Mouse (Mus musculus) G1E (cell line): ENCODE measurements around the gene Stra6l. TPM values are rescaled to one million over a fixed set of nuclear protein-coding genes. Genes with fewer than 3 reads are reported as not detected.

Experiments
- ATAC-seq: 2 replicates; pipeline ENCODE4 v1.8.0; 2016; ENCODE audit warnings: mild to moderate bottlenecking; ENCODE audit not compliant: insufficient number of reproducible peaks, poor library complexity, low FRiP score, severe bottlenecking; ENCODE audit errors: extremely low read depth
- DNase-seq: peaks from one replicate; pipeline ENCODE4 v3.0.0; 2012; ENCODE audit warnings: low spot score
- H3K27me3 ChIP-seq: 2 replicates; pipeline ENCODE4 v1.6.1; 2012; ENCODE audit warnings: mild to moderate bottlenecking, low read length, inconsistent platforms; ENCODE audit not compliant: insufficient read depth
- H3K36me3 ChIP-seq: replicated peaks from 2 replicates; pipeline ENCODE3; 2012; ENCODE audit warnings: mild to moderate bottlenecking, inconsistent platforms
- H3K4me1 ChIP-seq: 2 replicates; pipeline ENCODE4 v1.6.1; 2012; ENCODE audit warnings: low read depth, low read length, inconsistent platforms, mixed read lengths; ENCODE audit not compliant: insufficient read depth
- H3K4me3 ChIP-seq: 2 replicates; pipeline ENCODE4 v1.5.1; 2012; ENCODE audit warnings: low read depth, mild to moderate bottlenecking, inconsistent platforms, low read length, moderate library complexity, mixed read lengths
- H3K9me3 ChIP-seq: replicated peaks from 2 replicates; pipeline ENCODE4 v1.6.1; 2012; ENCODE audit warnings: inconsistent platforms
- CTCF ChIP-seq: IDR thresholded peaks from 2 replicates; pipeline ENCODE4 v1.5.1; 2012; ENCODE audit warnings: low read depth, low read length, inconsistent platforms, mixed read lengths
- GATA1 ChIP-seq: IDR thresholded peaks from 2 replicates; pipeline ENCODE4 v1.6.1; 2012; ENCODE audit warnings: borderline replicate concordance, low read length, inconsistent platforms, mixed read lengths
- GATA2 ChIP-seq: IDR thresholded peaks from 2 replicates; pipeline ENCODE4 v1.6.1; 2012; ENCODE audit warnings: low read depth, low read length, inconsistent platforms, borderline replicate concordance
- POLR2AphosphoS5 ChIP-seq: IDR thresholded peaks from 2 replicates; pipeline ENCODE4 v1.6.1; 2012; ENCODE audit warnings: low read depth, low read length, inconsistent platforms; ENCODE audit not compliant: insufficient replicate concordance
- TAL1 ChIP-seq: conservative IDR thresholded peaks from 2 replicates; pipeline ENCODE4 v1.6.1; 2012; ENCODE audit warnings: low read depth, low read length, inconsistent platforms, mixed read lengths
- polyA plus RNA-seq: library from polyadenylated mRNA; stranded (reverse); fragments of >175 nt; gene quantifications from 2 replicates; pipeline ENCODE4 v1.2.3, GENCODE M21; 2012
- total RNA-seq, 2 experiments: library from RNA; stranded (forward) in 1 of 2; stranded (reverse) in 1 of 2; fragments of 200-1000 nt in 1 of 2; fragments of >200 nt in 1 of 2; fragmentation: Nextera tagmentation in 1 of 2; gene quantifications; 2 replicates each; pipeline ENCODE4 v1.2.3; 2014 to 2017

The Stra6l gene
- total and polyA plus RNA-seq, 3 experiments, result 0.33 TPM; not detected in 2

- Histone ChIP-seq H3K27me3 (peaks cover 4% of the 10 kb centered on the region; the same call in 1 of the 2 replicates), H3K36me3 (no peaks in the 10 kb centered on the region), H3K4me1 (no peaks in the 10 kb centered on the region), H3K9me3 (no peaks in the 10 kb centered on the region), H3K4me3 (no peak overlapping the region)
- no peak for DNase-seq
- ATAC-seq, result no peak
- TF ChIP-seq POLR2AphosphoS5, result no peak
- TF ChIP-seq TAL1, result no peak
- no peak for TF ChIP-seq GATA1
- TF ChIP-seq GATA2, result no peak
- TF ChIP-seq CTCF, result no peak
These were observed 15.0 kb upstream of the Stra6l start for GRCm38 (mm10) chr4:45833461-45833860.

- DNase-seq, result peak; percentile 22
- ATAC-seq, result no peak
- Histone ChIP-seq H3K4me3 (no peak overlapping the region), H3K27me3 (no peaks in the 10 kb centered on the region), H3K4me1 (no peaks in the 10 kb centered on the region), H3K36me3 (no peaks in the 10 kb centered on the region), H3K9me3 (no peaks in the 10 kb centered on the region)
- no peak for TF ChIP-seq TAL1
- TF ChIP-seq CTCF, result peak; percentile 44; the same call in 1 of the 2 replicates
These were observed 4.1 kb upstream of the Stra6l start for GRCm38 (mm10) chr4:45844355-45844754.

GRCm38 (mm10) chr4:45846263-45846662, 2.2 kb upstream of the Stra6l start:
- Histone ChIP-seq H3K4me3 (no peak overlapping the region), H3K4me1 (no peaks in the 10 kb centered on the region), H3K9me3 (no peaks in the 10 kb centered on the region), H3K27me3 (peaks cover 5% of the 10 kb centered on the region), H3K36me3 (no peaks in the 10 kb centered on the region)
- DNase-seq (no peak), ATAC-seq (no peak)
- TF ChIP-seq POLR2AphosphoS5 (no peak), CTCF (no peak), TAL1 (no peak), GATA2 (no peak), GATA1 (no peak)

- H3K4me1 ChIP-seq, result no peaks in the 10 kb centered on the region
- H3K4me3 ChIP-seq, result no peak overlapping the region
- DNase-seq (no peak), ATAC-seq (no peak)
- no peak for TF ChIP-seq GATA2
- TF ChIP-seq GATA1, result no peak
- TF ChIP-seq POLR2AphosphoS5, result no peak
- no peak for TF ChIP-seq CTCF
- TF ChIP-seq TAL1, result no peak
- no peaks in the 10 kb centered on the region for H3K9me3 ChIP-seq
- no peaks in the 10 kb centered on the region for H3K36me3 ChIP-seq
- H3K27me3 ChIP-seq, result peaks cover 5% of the 10 kb centered on the region
These were observed 327 bp downstream of the Stra6l start for GRCm38 (mm10) chr4:45848825-45849156.

- Histone ChIP-seq H3K9me3 (no peaks in the 10 kb centered on the region), H3K4me3 (no peak overlapping the region), H3K4me1 (no peaks in the 10 kb centered on the region), H3K27me3 (peaks cover 5% of the 10 kb centered on the region), H3K36me3 (no peaks in the 10 kb centered on the region)
- TF ChIP-seq CTCF (no peak), POLR2AphosphoS5 (no peak), TAL1 (no peak), GATA2 (no peak), GATA1 (no peak)
- DNase-seq, result no peak
- no peak for ATAC-seq
These were observed 955 bp downstream of the Stra6l start for GRCm38 (mm10) chr4:45849419-45849818.

- H3K4me3 ChIP-seq, result no peak overlapping the region
- no peaks in the 10 kb centered on the region for H3K9me3 ChIP-seq
- no peak for DNase-seq
- H3K27me3 ChIP-seq, result peaks cover 8% of the 10 kb centered on the region
- ATAC-seq, result no peak
- TF ChIP-seq TAL1 (no peak), POLR2AphosphoS5 (no peak), GATA2 (no peak), GATA1 (no peak), CTCF (no peak)
- no peaks in the 10 kb centered on the region for H3K36me3 ChIP-seq
- H3K4me1 ChIP-seq, result no peaks in the 10 kb centered on the region
These were observed 3.2 kb downstream of the Stra6l start for GRCm38 (mm10) chr4:45851640-45852051.

GRCm38 (mm10) chr4:45853496-45854246, 5.2 kb downstream of the Stra6l start:
- TF ChIP-seq GATA1, result no peak
- TF ChIP-seq CTCF, result no peak
- TF ChIP-seq TAL1, result no peak
- TF ChIP-seq GATA2, result no peak
- no peak for TF ChIP-seq POLR2AphosphoS5
- ATAC-seq (no peak), DNase-seq (no peak)
- H3K4me3 ChIP-seq, result no peak overlapping the region
- no peaks in the 10 kb centered on the region for H3K36me3 ChIP-seq
- H3K9me3 ChIP-seq, result no peaks in the 10 kb centered on the region
- H3K27me3 ChIP-seq, result peaks cover 8% of the 10 kb centered on the region
- no peaks in the 10 kb centered on the region for H3K4me1 ChIP-seq
